10 mouse cellular contexts compared by ENCODE assay signal in the genomic region with DNA sequence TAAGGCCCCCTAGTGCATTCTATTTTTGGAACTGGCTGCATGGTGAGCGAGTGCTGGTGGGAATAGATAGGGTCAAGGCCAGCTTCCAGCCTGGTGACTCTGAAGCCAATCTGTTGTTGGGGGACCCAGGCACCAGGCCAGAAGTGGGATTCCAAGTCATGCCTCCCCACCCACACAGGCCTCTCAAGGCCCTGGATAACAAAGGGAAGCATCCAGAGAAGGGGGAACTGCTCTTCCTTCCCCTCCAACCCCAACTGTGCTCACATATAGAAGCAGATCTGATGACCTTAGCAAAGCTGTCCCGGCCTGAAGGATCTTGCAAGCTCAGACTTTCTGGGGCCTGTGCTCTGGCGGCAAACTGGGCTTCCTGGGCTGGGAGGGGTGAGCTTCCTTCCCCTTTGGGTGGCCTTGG. TPM values are rescaled to one million over a fixed set of nuclear protein-coding genes. Genes with fewer than 3 reads are reported as not detected.
DNase-seq lines count a peak whose midpoint lies in the region; ATAC-seq and TF ChIP-seq lines count a peak whose summit lies in the region.
"Had no signal": no experiment of that assay in that cellular context is flagged by ENCODE, and none has a peak within 500 bp of the region (broad histone marks: within the 10 kb centered on the region; RNA-seq: fewer than 3 reads in every experiment).

No protein-coding gene starts in this region.

- no peak; the same call in 1 of the 2 replicates for ATAC-seq in lung, postnatal 0 days
- no peak for ATAC-seq in monocyte, adult 5-6 weeks (replicated peaks; ENCODE audit: insufficient number of reproducible peaks, low FRiP score, low TSS enrichment, poor library complexity, severe bottlenecking)
- ATAC-seq in intestine, embryonic 15.5 days, result no peak

- no peaks in the 10 kb centered on the region for H3K4me1 ChIP-seq in lung, postnatal 0 days (ENCODE audit: insufficient read depth, low read depth, low read length)
- no peaks in the 10 kb centered on the region for H3K4me1 ChIP-seq in intestine, embryonic 15.5 days (replicated peaks)
- H3K4me1 ChIP-seq: megakaryocyte, embryonic 14.5 days; stomach, embryonic 15.5 days had no signal

- no peak for TF ChIP-seq CTCF in lung, postnatal 0 days (IDR thresholded peaks at IDR 0.05)

- no peaks in the 10 kb centered on the region for H3K36me3 ChIP-seq in lung, postnatal 0 days (ENCODE audit: insufficient read depth, low read length)
- no peaks in the 10 kb centered on the region for H3K36me3 ChIP-seq in intestine, embryonic 15.5 days
- H3K36me3 ChIP-seq: stomach, embryonic 15.5 days had no signal

- H3K27ac ChIP-seq in lung, postnatal 0 days (ENCODE audit: low read length), result no peak overlapping the region
- no peak overlapping the region for H3K27ac ChIP-seq in intestine, embryonic 15.5 days
- H3K27ac ChIP-seq: stomach, embryonic 15.5 days had no signal

- TF ChIP-seq EP300 in lung, postnatal 0 days (IDR thresholded peaks at IDR 0.05), result no peak

- no peak overlapping the region for H3K4me3 ChIP-seq in lung, postnatal 0 days (ENCODE audit: low read depth, low read length)
- no peak overlapping the region for H3K4me3 ChIP-seq in intestine, embryonic 15.5 days (replicated peaks)
- H3K4me3 ChIP-seq: megakaryocyte, embryonic 14.5 days; stomach, embryonic 15.5 days had no signal

- H3K9ac ChIP-seq in lung, postnatal 0 days (replicated peaks; ENCODE audit: low read depth), result no peak overlapping the region
- H3K9ac ChIP-seq in intestine, embryonic 15.5 days, result no peak overlapping the region
- H3K9ac ChIP-seq: stomach, embryonic 15.5 days had no signal

- no peaks in the 10 kb centered on the region for H3K27me3 ChIP-seq in lung, postnatal 0 days (replicated peaks; ENCODE audit: insufficient read depth, low read length)
- no peaks in the 10 kb centered on the region for H3K27me3 ChIP-seq in intestine, embryonic 15.5 days (replicated peaks)
- H3K27me3 ChIP-seq: megakaryocyte, embryonic 14.5 days; stomach, embryonic 15.5 days had no signal

- peak; percentile 13 for DNase-seq in lung, postnatal 0 days (ENCODE audit: low spot score)
- DNase-seq in lung, postnatal 14 days, result no peak
- peak; percentile 25 to 78 for DNase-seq in heart, adult 18-20 months
- peak; percentile 84 for DNase-seq in layer of hippocampus, adult 9-11 months
- peak; percentile 16 for DNase-seq in right cerebral cortex, postnatal 25 days
- DNase-seq in T-cell, adult 2 months (ENCODE audit: low spot score), result no peak

- 36% methylated on average over 3 of the region's 3 CpGs for WGBS in lung, postnatal 0 days
- WGBS in intestine, embryonic 15.5 days, result 54% methylated on average over 3 of the region's 3 CpGs

- no peaks in the 10 kb centered on the region for H3K9me3 ChIP-seq in lung, postnatal 0 days (ENCODE audit: low read length)
- no peaks in the 10 kb centered on the region for H3K9me3 ChIP-seq in intestine, embryonic 15.5 days
- H3K9me3 ChIP-seq: stomach, embryonic 15.5 days had no signal

- H3K4me2 ChIP-seq in lung, postnatal 0 days (replicated peaks; ENCODE audit: low read depth, low read length), result no peak overlapping the region
- H3K4me2 ChIP-seq in intestine, embryonic 15.5 days (replicated peaks), result no peak overlapping the region
- H3K4me2 ChIP-seq: stomach, embryonic 15.5 days had no signal

RNA-seq across cellular contexts. Expression of a gene that starts 57.5 kb away (rescaled TPM):
- 11.7 and 14.4 TPM in 2 replicates for polyA plus RNA-seq in lung, postnatal 0 days (2015; fragmentation: Nextera tagmentation; extraction: Ambion mirVana)
- total RNA-seq in heart, adult 18-20 months (2021), result 1 to 10 TPM; 8.5 to 9.1 TPM
- 4.6 to 9.1 TPM (median 5.0 TPM) in 3 replicates for total RNA-seq in monocyte, adult 5-6 weeks (2017)
- 10.1 and 11.5 TPM in 2 replicates for polyA plus RNA-seq in intestine, embryonic 15.5 days (2015; fragmentation: Nextera tagmentation; extraction: Ambion mirVana)

Comparison
In these comparisons a context has a peak if more than half of its experiments do, and no peak if none do; other contexts are left out.
1. DNase-seq: peak in lung, postnatal 0 days (single experiment), heart, adult 18-20 months (2 of 2), layer of hippocampus, adult 9-11 months (single experiment) and right cerebral cortex, postnatal 25 days (single experiment); none in lung, postnatal 14 days (single experiment) and T-cell, adult 2 months (single experiment).